Mouse (Mus musculus) G1E (cell line): ENCODE results near the gene Asb11.

Source experiments
- CTCF ChIP-seq: IDR thresholded peaks from 2 replicates; pipeline ENCODE4 v1.5.1; 2012; ENCODE audit warnings: low read depth, low read length, inconsistent platforms, mixed read lengths
- GATA1 ChIP-seq: IDR thresholded peaks from 2 replicates; pipeline ENCODE4 v1.6.1; 2012; ENCODE audit warnings: borderline replicate concordance, low read length, inconsistent platforms, mixed read lengths
- GATA2 ChIP-seq: IDR thresholded peaks from 2 replicates; pipeline ENCODE4 v1.6.1; 2012; ENCODE audit warnings: low read depth, low read length, inconsistent platforms, borderline replicate concordance
- POLR2AphosphoS5 ChIP-seq: IDR thresholded peaks from 2 replicates; pipeline ENCODE4 v1.6.1; 2012; ENCODE audit warnings: low read depth, low read length, inconsistent platforms; ENCODE audit not compliant: insufficient replicate concordance
- TAL1 ChIP-seq: conservative IDR thresholded peaks from 2 replicates; pipeline ENCODE4 v1.6.1; 2012; ENCODE audit warnings: low read depth, low read length, inconsistent platforms, mixed read lengths

GRCm38 (mm10) chrX:164427295-164427694, 9.5 kb upstream of the Asb11 start:
- TF ChIP-seq GATA1: no peak
- no peak for TF ChIP-seq CTCF
- no peak for TF ChIP-seq TAL1
- no peak for TF ChIP-seq POLR2AphosphoS5
- no peak for TF ChIP-seq GATA2
